Mouse (Mus musculus) small intestine, adult 2 months (tissue): ENCODE data around the gene Cyb5r3. TPM values are rescaled to one million over a fixed set of nuclear protein-coding genes. Genes with fewer than 3 reads are reported as not detected.

Experiments used
- H3K27ac ChIP-seq: fragments of 200-500 bp; 2 replicates; pipeline ENCODE4 v1.5.1; 2012; ENCODE audit warnings: low read depth, low read length, control low read depth, inconsistent platforms; ENCODE audit not compliant: insufficient read depth
- H3K27me3 ChIP-seq: fragments of 200-500 bp; 2 replicates; pipeline ENCODE4 v1.6.1; 2012; ENCODE audit warnings: mild to moderate bottlenecking, moderate library complexity, low read length, inconsistent platforms; ENCODE audit not compliant: control insufficient read depth, insufficient read depth
- H3K36me3 ChIP-seq: fragments of 200-500 bp; 2 replicates; pipeline ENCODE4 v1.6.1; 2012; ENCODE audit warnings: mild to moderate bottlenecking, low read length, control low read depth, inconsistent platforms; ENCODE audit not compliant: control insufficient read depth, insufficient read depth
- H3K4me1 ChIP-seq: fragments of 200-500 bp; 2 replicates; pipeline ENCODE4 v1.6.1; 2012; ENCODE audit warnings: low read length, inconsistent platforms, mixed read lengths; ENCODE audit not compliant: control insufficient read depth, insufficient read depth, insufficient read length
- H3K4me3 ChIP-seq: fragments of 200-500 bp; 2 replicates; pipeline ENCODE4 v1.5.1; 2012; ENCODE audit warnings: low read depth, mild to moderate bottlenecking, control low read depth, inconsistent platforms, low read length, moderate library complexity
- CTCF ChIP-seq: fragments of 200-500 bp; IDR thresholded peaks from 2 replicates; pipeline ENCODE4 v1.5.1; 2012; ENCODE audit warnings: low read depth, mild to moderate bottlenecking, control low read depth, inconsistent platforms, low read length, moderate library complexity, mixed read lengths; ENCODE audit not compliant: insufficient replicate concordance, insufficient read length; ENCODE audit errors: extremely low read depth
- POLR2A ChIP-seq: fragments of 200-500 bp; IDR thresholded peaks from 2 replicates; pipeline ENCODE4 v1.6.1; 2012; ENCODE audit warnings: low read depth, mild to moderate bottlenecking, control low read depth, inconsistent platforms, low read length, moderate library complexity
- WGBS: fragments of 180-500 bp; shearing (Covaris S2); methylation state at CpG from one replicate; pipeline ENCODE4 v1.1.7; 2018; 5-methylcytosine and 5-hydroxymethylcytosine counted together
- polyA plus RNA-seq: library from polyadenylated mRNA; depleted of rRNA; stranded (reverse); fragments of >200 nt; gene quantifications from 2 replicates; pipeline ENCODE4 v1.2.3, GENCODE M21; 2012

Cyb5r3 gene
- polyA plus RNA-seq, 1 experiment: 624 TPM

DNA sequence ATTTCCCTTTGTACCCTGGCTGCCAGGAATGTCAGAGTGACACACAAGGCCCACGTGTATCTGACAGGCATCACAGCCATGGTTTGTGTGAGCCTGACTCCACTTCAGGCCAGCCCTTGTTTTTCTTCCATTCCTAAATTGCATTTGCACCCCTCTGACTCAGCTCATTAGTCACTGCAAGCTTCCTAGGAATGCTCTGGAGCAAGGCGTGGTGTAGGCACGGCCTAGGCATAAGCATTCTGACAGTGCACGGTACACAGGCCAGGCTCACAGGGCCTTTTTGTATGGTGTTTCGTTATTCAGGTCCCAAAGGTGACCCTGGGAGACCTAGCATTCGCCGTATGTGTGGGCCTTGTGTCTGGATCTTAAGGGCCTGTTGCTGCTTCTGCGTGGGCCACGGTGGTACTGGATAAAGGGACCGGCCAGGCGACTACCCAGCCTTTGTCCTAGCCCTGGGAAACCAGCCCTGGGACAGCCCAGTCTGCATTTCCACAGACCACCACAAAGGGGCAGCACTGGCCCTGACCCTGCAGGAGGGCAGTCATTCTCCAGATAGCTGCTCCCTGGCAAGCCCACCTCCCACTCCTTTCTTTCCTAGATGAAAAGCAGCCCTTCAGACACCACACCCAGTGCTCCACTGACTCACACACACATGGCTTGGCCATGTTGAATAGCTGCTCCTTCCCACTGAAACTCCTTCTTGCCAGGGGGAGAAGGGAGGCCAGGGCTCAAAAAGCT, 15.3 kb downstream of the Cyb5r3 start:
- Histone ChIP-seq H3K36me3 (peaks cover 69% of the 10 kb centered on the region), H3K4me3 (no peak overlapping the region), H3K4me1 (peaks cover 2% of the 10 kb centered on the region), H3K27ac (no peak overlapping the region), H3K27me3 (no peaks in the 10 kb centered on the region)
- 74% methylated on average over 11 of the region's 11 CpGs for WGBS
- TF ChIP-seq CTCF (peak; percentile 76), POLR2A (0 out of 2 replicates have a peak, but pooled peaks have one; percentile 19)

DNA sequence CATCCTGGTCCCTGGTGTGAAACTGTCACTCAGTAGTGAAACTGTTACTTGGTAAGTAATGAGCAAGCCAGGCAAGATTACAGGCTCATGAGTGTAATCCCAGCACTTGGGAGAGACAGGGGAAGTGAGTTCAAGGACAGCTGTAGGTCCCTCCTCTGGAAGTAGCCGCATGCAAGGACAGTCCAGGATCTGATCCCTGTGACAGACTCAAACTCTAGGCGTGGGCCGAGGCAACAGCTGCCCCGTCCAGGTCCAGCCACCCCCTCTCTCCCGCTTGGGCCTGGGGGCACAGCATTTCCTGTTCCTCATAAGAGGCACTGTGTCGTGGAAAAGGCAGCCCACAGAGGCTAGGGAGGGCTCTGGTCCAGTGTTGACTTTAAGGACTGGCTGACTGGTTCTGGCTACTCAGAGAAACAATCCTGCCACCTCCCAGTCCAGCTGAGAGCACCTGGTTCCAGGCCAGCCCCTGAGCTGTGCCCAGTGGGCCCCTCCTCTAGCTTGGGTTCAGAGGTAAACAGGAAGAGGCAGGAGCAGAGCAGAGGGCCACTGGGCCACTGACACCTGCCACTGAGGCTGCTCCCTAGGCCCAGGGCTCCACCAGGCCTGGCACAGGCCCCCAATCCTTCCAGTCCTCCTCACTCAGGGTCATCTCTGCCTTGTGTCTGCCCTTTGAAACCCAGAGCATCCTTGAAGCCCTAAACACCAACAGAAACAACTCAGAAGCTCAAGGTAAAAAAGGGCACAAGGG, 16.5 kb downstream of the Cyb5r3 start:
- H3K27ac ChIP-seq: peak overlapping the region; percentile 38
- H3K4me3 ChIP-seq: no peak overlapping the region
- 75% methylated on average over 6 of the region's 6 CpGs for WGBS
- no peaks in the 10 kb centered on the region; the same call in 1 of the 2 replicates for H3K4me1 ChIP-seq
- H3K27me3 ChIP-seq: no peaks in the 10 kb centered on the region
- no peak for TF ChIP-seq POLR2A
- no peak for TF ChIP-seq CTCF
- peaks cover 56% of the 10 kb centered on the region for H3K36me3 ChIP-seq

DNA sequence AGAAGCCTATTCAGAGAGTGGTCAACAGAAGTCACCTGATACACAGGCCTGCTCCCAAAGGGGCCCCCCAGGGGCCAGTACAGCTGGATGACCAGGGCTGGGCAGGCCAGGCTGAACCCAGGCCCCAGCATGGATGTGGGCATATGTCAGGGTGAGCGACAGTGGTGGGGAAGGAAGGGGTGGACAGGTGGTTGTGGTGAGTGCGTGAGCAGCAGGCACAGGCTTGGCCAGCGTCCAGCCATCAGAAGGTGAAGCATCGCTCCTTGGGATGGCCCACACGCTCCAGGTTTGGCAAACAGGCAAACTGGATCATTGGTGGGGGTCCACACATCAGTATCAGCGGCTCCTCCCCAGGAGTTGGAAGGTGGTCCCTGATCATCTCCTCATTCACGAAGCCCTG, 18.1 kb downstream of the Cyb5r3 start:
- WGBS: 94% methylated on average over 7 of the region's 7 CpGs
- H3K36me3 ChIP-seq: peaks cover 41% of the 10 kb centered on the region
- TF ChIP-seq CTCF (no peak), POLR2A (no peak)
- no peaks in the 10 kb centered on the region; the same call in none of the 2 replicates for H3K4me1 ChIP-seq
- H3K27ac ChIP-seq: no peak overlapping the region
- H3K27me3 ChIP-seq: no peaks in the 10 kb centered on the region
- H3K4me3 ChIP-seq: no peak overlapping the region

DNA sequence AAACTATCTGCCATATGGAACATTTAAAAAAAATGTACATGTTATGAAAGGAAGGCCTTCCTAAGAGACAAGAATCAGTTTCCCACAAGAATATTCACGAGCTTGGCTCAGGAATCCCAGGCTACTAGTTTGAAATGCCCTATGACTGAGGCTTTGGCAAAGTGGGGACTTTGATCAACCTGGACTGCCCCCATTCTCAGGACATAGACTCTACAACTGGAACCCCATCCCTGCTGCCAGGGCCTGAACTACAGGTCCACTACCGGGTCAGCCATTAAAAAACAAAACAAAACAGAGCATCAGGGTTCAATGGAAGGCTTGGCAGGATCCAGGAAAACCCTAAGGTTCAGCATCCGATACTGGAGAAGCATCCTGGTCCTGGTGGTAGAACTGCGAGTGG, 21.7 kb downstream of the Cyb5r3 start:
- Histone ChIP-seq H3K4me1 (peaks cover 2% of the 10 kb centered on the region), H3K36me3 (peaks cover 22% of the 10 kb centered on the region), H3K27me3 (no peaks in the 10 kb centered on the region), H3K4me3 (no peak overlapping the region), H3K27ac (no peak overlapping the region)
- WGBS: 82% methylated on average over 4 of the region's 4 CpGs
- TF ChIP-seq CTCF: no peak
- no peak for TF ChIP-seq POLR2A

DNA sequence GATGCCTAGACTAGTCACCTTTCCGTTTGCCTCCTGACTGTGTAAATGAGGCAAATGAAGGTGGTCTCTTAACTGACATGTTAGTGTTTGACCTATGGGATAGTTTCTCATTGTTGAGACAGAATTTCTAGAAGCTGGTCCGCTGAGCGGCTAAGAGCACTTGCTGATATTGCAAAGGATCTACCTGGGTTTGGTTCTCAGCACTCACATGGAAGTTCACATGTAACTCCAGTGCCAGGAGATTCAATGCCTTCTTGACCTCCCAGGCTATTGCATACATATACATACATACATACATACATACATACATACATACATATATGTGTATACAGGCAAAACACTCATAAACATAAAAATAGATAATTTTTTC, 22.3 kb downstream of the Cyb5r3 start:
- TF ChIP-seq POLR2A (no peak), CTCF (no peak)
- Histone ChIP-seq H3K27ac (peak overlapping the region; percentile 85), H3K36me3 (peaks cover 19% of the 10 kb centered on the region), H3K27me3 (no peaks in the 10 kb centered on the region), H3K4me1 (peaks cover 2% of the 10 kb centered on the region; the same call in 1 of the 2 replicates), H3K4me3 (no peak overlapping the region)
- 14% methylated on average over 3 of the region's 3 CpGs for WGBS

DNA sequence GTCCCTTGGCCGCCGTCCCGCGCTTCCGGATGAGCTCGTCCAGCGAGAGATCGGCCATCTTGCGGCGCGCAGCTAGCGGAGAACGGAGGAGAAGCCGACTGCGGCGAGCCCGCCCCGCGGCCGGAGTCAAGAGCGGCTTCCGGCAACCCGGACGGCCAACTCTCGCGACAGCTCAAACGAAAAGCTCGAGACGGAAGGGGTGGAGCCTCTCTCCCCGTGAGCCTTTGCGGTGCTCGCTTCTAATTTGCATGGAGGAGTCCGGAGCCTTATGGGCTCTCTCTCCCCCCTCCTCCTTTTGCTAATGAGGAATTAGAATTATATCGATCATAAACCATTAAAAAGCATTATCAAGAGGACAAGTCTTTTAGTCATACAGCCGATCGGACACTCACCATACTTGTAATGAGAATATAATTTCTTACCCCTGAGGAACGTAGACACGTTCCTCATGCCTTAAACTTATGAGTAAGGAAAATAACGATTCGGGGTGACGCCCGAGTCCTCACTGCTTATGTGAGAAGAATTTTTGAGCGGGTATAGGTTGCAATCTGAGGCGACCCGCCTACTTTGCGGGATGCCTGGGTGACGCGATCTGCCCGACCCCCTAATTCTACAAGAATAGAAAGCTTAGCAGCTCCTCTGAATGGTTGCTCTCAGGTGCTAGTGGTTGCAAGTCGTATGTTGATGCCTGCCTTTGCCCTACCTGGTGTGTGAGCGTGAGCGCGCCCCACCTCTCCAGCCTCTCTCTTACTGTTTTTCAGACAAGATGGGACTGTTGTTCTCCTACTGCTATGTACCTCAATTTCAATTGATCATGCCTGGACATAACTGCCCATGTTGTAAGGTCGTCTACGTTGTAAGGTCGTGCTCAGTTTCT, 23.0 kb downstream of the Cyb5r3 start, which contains the start of gene Poldip3:
TSS of gene Poldip3 (minus strand) at position 189 of the 877 bp plus-strand sequence.
- Histone ChIP-seq H3K27me3 (no peaks in the 10 kb centered on the region), H3K36me3 (peaks cover 17% of the 10 kb centered on the region), H3K4me1 (peaks cover 2% of the 10 kb centered on the region; the same call in 1 of the 2 replicates), H3K4me3 (peak within 1 kb of the TSS; percentile 68), H3K27ac (peak within 1 kb of the TSS; percentile 85)
- under 1% methylated on average over 56 of the region's 56 CpGs for WGBS
- TF ChIP-seq CTCF (no peak), POLR2A (peak; percentile 90)
